Mouse (Mus musculus): ENCODE data around the gene Cbfa2t3. TPM values are rescaled to one million over a fixed set of nuclear protein-coding genes. Genes with fewer than 3 reads are reported as not detected.

The Cbfa2t3 gene
- polyA plus RNA-seq, 1 experiment from 2014 or later = 4.7 TPM

- TF ChIP-seq CTCF (IDR thresholded peaks at IDR 0.05; ENCODE audit: low read depth) = no peak
- 44% methylated on average over 22 of the region's 22 CpGs for WGBS
- Histone ChIP-seq H3K9me3 (ENCODE audit: low read depth, low read length) (no peaks in the 10 kb centered on the region), H3K36me3 (ENCODE audit: insufficient read depth) (no peaks in the 10 kb centered on the region), H3K27ac (ENCODE audit: low read depth) (no peak overlapping the region), H3K9ac (0 out of 2 replicates have a peak overlapping the region, but pooled peaks have one; percentile 29), H3K4me1 (ENCODE audit: insufficient read depth) (no peaks in the 10 kb centered on the region), H3K27me3 (ENCODE audit: insufficient read depth, low read length) (peaks cover 7% of the 10 kb centered on the region; the same call in 1 of the 2 replicates), H3K4me2 (peak overlapping the region; percentile 36), H3K4me3 (ENCODE audit: low read depth, low read length) (no peak overlapping the region)
- DNase-seq (no peak), ATAC-seq (ENCODE audit: insufficient read depth) (no peak)
Measured at GRCm38 (mm10) chr8:122630696-122631095, 68.2 kb downstream of the Cbfa2t3 start.

- no peak overlapping the region for H3K4me2 ChIP-seq
- no peaks in the 10 kb centered on the region for H3K9me3 ChIP-seq (ENCODE audit: low read depth, low read length)
- H3K4me3 ChIP-seq (ENCODE audit: low read depth, low read length) = no peak overlapping the region
- peaks cover 7% of the 10 kb centered on the region; the same call in 1 of the 2 replicates for H3K27me3 ChIP-seq (ENCODE audit: insufficient read depth, low read length)
- H3K36me3 ChIP-seq (ENCODE audit: insufficient read depth) = no peaks in the 10 kb centered on the region
- WGBS = 50% methylated on average over 10 of the region's 10 CpGs
- ATAC-seq (ENCODE audit: insufficient read depth) = no peak
- TF ChIP-seq CTCF (IDR thresholded peaks at IDR 0.05; ENCODE audit: low read depth) = no peak
- no peak overlapping the region for H3K27ac ChIP-seq (ENCODE audit: low read depth)
- no peak for DNase-seq
- no peaks in the 10 kb centered on the region for H3K4me1 ChIP-seq (ENCODE audit: insufficient read depth)
- no peak overlapping the region for H3K9ac ChIP-seq
Measured at GRCm38 (mm10) chr8:122629388-122629787, 69.5 kb downstream of the Cbfa2t3 start.

- no peak overlapping the region for H3K4me2 ChIP-seq
- H3K4me3 ChIP-seq (ENCODE audit: low read depth, low read length) = no peak overlapping the region
- TF ChIP-seq CTCF (IDR thresholded peaks at IDR 0.05; ENCODE audit: low read depth) = no peak
- H3K9me3 ChIP-seq (ENCODE audit: low read depth, low read length) = no peaks in the 10 kb centered on the region
- 72% methylated on average over 2 of the region's 2 CpGs for WGBS
- H3K4me1 ChIP-seq (ENCODE audit: insufficient read depth) = no peaks in the 10 kb centered on the region
- no peak overlapping the region for H3K27ac ChIP-seq (ENCODE audit: low read depth)
- H3K36me3 ChIP-seq (ENCODE audit: insufficient read depth) = no peaks in the 10 kb centered on the region
- no peak overlapping the region for H3K9ac ChIP-seq
- ATAC-seq (ENCODE audit: insufficient read depth) (no peak), DNase-seq (no peak)
- peaks cover 7% of the 10 kb centered on the region; the same call in 1 of the 2 replicates for H3K27me3 ChIP-seq (ENCODE audit: insufficient read depth, low read length)
Measured at GRCm38 (mm10) chr8:122626896-122627295, 72.0 kb downstream of the Cbfa2t3 start.

- WGBS = 72% methylated on average over 9 of the region's 9 CpGs
- TF ChIP-seq CTCF (IDR thresholded peaks at IDR 0.05; ENCODE audit: low read depth) = no peak
- no peak for ATAC-seq (ENCODE audit: insufficient read depth)
Measured at GRCm38 (mm10) chr8:122625811-122626210, 73.1 kb downstream of the Cbfa2t3 start.

GRCm38 (mm10) chr8:122624653-122625052 lies 74.3 kb downstream of the Cbfa2t3 start:
- Histone ChIP-seq H3K9me3 (ENCODE audit: low read depth, low read length) (no peaks in the 10 kb centered on the region), H3K4me2 (no peak overlapping the region), H3K9ac (no peak overlapping the region), H3K4me3 (ENCODE audit: low read depth, low read length) (no peak overlapping the region), H3K4me1 (ENCODE audit: insufficient read depth) (no peaks in the 10 kb centered on the region), H3K36me3 (ENCODE audit: insufficient read depth) (no peaks in the 10 kb centered on the region), H3K27ac (ENCODE audit: low read depth) (no peak overlapping the region), H3K27me3 (ENCODE audit: insufficient read depth, low read length) (0 out of 2 replicates have a peak, but pooled peaks cover 3% of the 10 kb centered on the region)
- no peak for ATAC-seq (ENCODE audit: insufficient read depth)
- 68% methylated on average over 5 of the region's 5 CpGs for WGBS
- no peak for TF ChIP-seq CTCF (IDR thresholded peaks at IDR 0.05; ENCODE audit: low read depth)
- no peak for DNase-seq

More at GRCm38 (mm10) chr8:122625811-122626210, 73.1 kb downstream of the Cbfa2t3 start:
- H3K4me3 ChIP-seq (ENCODE audit: low read depth, low read length) = no peak overlapping the region
- H3K9me3 ChIP-seq (ENCODE audit: low read depth, low read length) = no peaks in the 10 kb centered on the region
- no peak overlapping the region for H3K27ac ChIP-seq (ENCODE audit: low read depth)
- H3K9ac ChIP-seq = no peak overlapping the region
- no peaks in the 10 kb centered on the region for H3K4me1 ChIP-seq (ENCODE audit: insufficient read depth)
- no peak for DNase-seq
- no peaks in the 10 kb centered on the region for H3K36me3 ChIP-seq (ENCODE audit: insufficient read depth)
- peaks cover 7% of the 10 kb centered on the region; the same call in 1 of the 2 replicates for H3K27me3 ChIP-seq (ENCODE audit: insufficient read depth, low read length)
- H3K4me2 ChIP-seq = no peak overlapping the region

DNA sequence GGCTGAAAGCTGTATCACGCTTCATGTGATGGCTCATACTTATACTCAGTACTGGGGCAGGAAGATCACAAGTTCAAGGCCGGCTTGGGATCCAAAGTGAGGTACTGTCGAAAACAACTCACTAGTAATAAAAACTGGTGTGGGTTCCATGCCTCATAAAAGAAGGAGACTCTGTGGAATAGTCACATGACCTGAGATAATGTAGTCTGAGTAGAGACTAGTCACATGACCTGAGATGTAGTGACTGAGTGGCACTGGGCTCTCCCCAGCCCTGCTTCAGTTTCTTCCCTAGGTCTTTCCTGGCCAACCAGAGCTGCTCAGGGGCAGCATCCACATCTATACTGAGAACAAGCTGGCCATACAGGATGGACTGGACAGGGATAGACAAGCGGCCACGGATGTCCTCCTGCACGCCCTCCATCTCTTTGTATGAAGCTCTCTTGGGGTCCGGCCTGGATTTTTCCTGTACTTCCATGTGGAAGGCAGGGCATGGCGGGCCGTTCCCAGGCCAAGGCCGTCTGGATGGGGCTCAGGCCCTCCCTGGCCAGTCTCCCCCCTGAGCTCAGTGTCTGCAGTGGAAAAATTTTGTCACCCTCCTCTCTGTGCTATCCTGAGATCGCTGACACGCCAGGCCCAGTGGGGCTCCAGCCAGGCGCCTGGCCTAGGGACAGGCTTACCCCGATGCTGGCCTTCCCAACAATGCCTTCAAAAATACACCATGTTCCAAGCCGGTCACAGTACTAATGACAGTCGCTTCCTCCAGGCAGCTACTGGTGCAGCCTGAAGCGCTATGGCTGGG lies 74.9 kb downstream of the Cbfa2t3 start:
- H3K4me3 ChIP-seq (ENCODE audit: low read depth, low read length) = no peak overlapping the region
- no peak overlapping the region for H3K27ac ChIP-seq (ENCODE audit: low read depth)
- no peak overlapping the region for H3K4me2 ChIP-seq
- H3K36me3 ChIP-seq (ENCODE audit: insufficient read depth) = no peaks in the 10 kb centered on the region
- ATAC-seq (ENCODE audit: insufficient read depth) (no peak), DNase-seq (no peak)
- no peaks in the 10 kb centered on the region for H3K9me3 ChIP-seq (ENCODE audit: low read depth, low read length)
- TF ChIP-seq CTCF (IDR thresholded peaks at IDR 0.05; ENCODE audit: low read depth) = no peak
- 87% methylated on average over 17 of the region's 17 CpGs for WGBS
- H3K9ac ChIP-seq = no peak overlapping the region
- no peaks in the 10 kb centered on the region for H3K4me1 ChIP-seq (ENCODE audit: insufficient read depth)
- H3K27me3 ChIP-seq (ENCODE audit: insufficient read depth, low read length) = no peaks in the 10 kb centered on the region

DNA sequence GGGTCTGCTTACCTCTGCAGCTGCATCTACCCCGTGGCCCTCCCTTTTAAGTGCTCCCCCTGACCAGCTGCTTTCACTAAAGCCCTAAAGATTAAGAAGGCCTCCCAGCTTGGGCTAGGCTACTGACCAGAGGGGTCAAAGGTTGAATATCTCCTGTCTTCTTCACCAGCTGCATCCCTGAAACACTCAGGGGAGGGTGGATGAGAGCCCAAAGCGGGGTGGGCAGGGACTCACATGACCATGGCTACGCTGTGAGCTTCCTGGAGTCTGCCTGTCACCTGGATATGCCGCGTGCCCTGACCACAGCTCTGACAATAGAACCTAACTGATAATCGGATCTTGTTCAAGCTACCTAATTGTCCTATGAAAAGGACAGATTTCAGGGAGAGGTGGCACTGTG lies 76.2 kb downstream of the Cbfa2t3 start, which contains the start of gene Pabpn1l:
Gene Pabpn1l (minus strand): TSS at position 13 of the 400 bp plus-strand sequence.
- DNase-seq = no peak
- no peaks in the 10 kb centered on the region for H3K36me3 ChIP-seq (ENCODE audit: insufficient read depth)
- TF ChIP-seq CTCF (IDR thresholded peaks at IDR 0.05; ENCODE audit: low read depth) = no peak
- H3K27ac ChIP-seq (ENCODE audit: low read depth) = no peak within 1 kb of the TSS
- no peak within 1 kb of the TSS for H3K4me2 ChIP-seq
- no peaks in the 10 kb centered on the region for H3K27me3 ChIP-seq (ENCODE audit: insufficient read depth, low read length)
- no peaks in the 10 kb centered on the region for H3K4me1 ChIP-seq (ENCODE audit: insufficient read depth)
- no peak for ATAC-seq (ENCODE audit: insufficient read depth)
- H3K9me3 ChIP-seq (ENCODE audit: low read depth, low read length) = no peaks in the 10 kb centered on the region
- H3K4me3 ChIP-seq (ENCODE audit: low read depth, low read length) = no peak within 1 kb of the TSS
- WGBS = 55% methylated on average over 6 of the region's 6 CpGs
- H3K9ac ChIP-seq = no peak within 1 kb of the TSS
